Mouse (Mus musculus): ENCODE data around the gene Scfd2.

DNA sequence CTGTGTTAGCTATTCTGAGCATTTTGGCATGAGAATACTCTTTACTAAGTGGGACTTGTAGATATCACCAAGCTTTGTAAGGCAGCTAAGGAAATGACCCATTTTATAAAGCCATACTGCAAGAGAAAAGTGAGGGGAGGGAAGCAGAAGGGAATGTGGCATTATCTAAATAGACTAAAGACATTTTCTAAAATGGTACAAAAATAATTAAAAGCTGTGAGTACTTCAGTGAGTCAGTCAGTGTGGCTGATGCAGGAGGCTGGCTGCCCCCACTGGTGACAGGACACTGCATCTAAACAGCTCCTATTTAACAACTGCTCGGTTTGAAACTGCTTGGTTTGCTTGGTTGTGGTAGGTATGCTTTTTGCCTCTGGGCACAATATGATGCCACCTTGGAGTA lies 276.6 kb downstream of the Scfd2 start:
- TF ChIP-seq CTCF (IDR thresholded peaks at IDR 0.05; ENCODE audit: low read depth, low read length) (no peak), POLR2A (IDR thresholded peaks at IDR 0.05; ENCODE audit: extremely low read depth, insufficient read depth, low read length) (no peak)

All from liver, adult 2 months (tissue).